Mouse (Mus musculus) limb, embryonic 13.5 days (tissue): ENCODE measurements around the gene Rbfox3. TPM values are rescaled to one million over a fixed set of nuclear protein-coding genes. Genes with fewer than 3 reads are reported as not detected.

Source experiments
- ATAC-seq: fragments of 200-750 bp; cut with Nextera tagmentation; 2 replicates; pipeline ENCODE4 v1.8.0; 2017; ENCODE audit warnings: low read depth, moderate number of reproducible peaks, moderate TSS enrichment; ENCODE audit not compliant: low FRiP score
- H3K27ac ChIP-seq: fragments of 300-500 bp; sonication (generic); 2 replicates; pipeline ENCODE4 v1.5.1; 2015; ENCODE audit warnings: inconsistent platforms, mild to moderate bottlenecking, moderate library complexity
- H3K27me3 ChIP-seq: fragments of 300-500 bp; sonication (generic); 2 replicates; pipeline ENCODE4 v1.6.1; 2015; ENCODE audit warnings: mild to moderate bottlenecking, inconsistent platforms
- H3K36me3 ChIP-seq: fragments of 300-500 bp; sonication (generic); 2 replicates; pipeline ENCODE4 v1.6.1; 2015; ENCODE audit warnings: inconsistent platforms, mild to moderate bottlenecking, moderate library complexity
- H3K4me1 ChIP-seq: fragments of 300-500 bp; sonication (generic); 2 replicates; pipeline ENCODE4 v1.6.1; 2015; ENCODE audit warnings: inconsistent platforms
- H3K4me2 ChIP-seq: fragments of 300-500 bp; sonication (generic); replicated peaks from 2 replicates; pipeline ENCODE4 v1.6.1; 2015; ENCODE audit warnings: inconsistent platforms, mild to moderate bottlenecking, moderate library complexity
- H3K4me3 ChIP-seq: fragments of 300-500 bp; sonication (generic); 2 replicates; pipeline ENCODE4 v1.5.1; 2015; ENCODE audit warnings: moderate library complexity, mild to moderate bottlenecking, inconsistent platforms
- H3K9ac ChIP-seq: fragments of 300-500 bp; sonication (generic); 2 replicates; pipeline ENCODE4 v1.6.1; 2015; ENCODE audit warnings: mild to moderate bottlenecking, inconsistent platforms
- H3K9me3 ChIP-seq: fragments of 300-500 bp; sonication (generic); 2 replicates; pipeline ENCODE4 v1.6.1; 2016; ENCODE audit warnings: inconsistent platforms
- WGBS: fragments of 180-500 bp; shearing (Covaris S2); methylation state at CpG from one replicate; pipeline ENCODE4 v1.1.7; 2015; 5-methylcytosine and 5-hydroxymethylcytosine counted together
- polyA plus RNA-seq: library from polyadenylated mRNA; unstranded; fragments of >200 nt; fragmentation: Nextera tagmentation; extraction: Ambion mirVana; gene quantifications from 2 replicates; pipeline ENCODE4 v1.2.1, GENCODE M21; 2015

Gene Rbfox3
- polyA plus RNA-seq, 1 experiment from 2014 or later: 0.93 TPM

DNA sequence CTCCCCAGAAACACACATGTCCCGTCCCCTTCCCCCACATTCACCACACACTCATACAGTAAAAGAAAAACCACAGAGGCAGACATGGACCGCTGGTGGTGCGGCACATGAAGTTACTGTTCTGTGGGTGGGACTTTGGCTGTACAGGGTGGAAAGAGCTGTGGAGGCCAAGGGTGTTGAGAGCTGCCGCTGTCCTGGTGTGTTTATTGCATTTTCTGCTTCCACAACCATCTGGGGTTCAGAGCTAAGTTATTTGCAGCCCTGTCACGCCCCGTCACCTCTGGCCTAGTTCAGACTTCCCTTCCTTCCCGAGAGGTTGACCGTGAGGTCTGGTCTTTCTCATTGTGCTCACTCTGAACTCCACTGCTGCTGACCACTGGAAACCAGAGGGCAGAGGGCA lies 452.3 kb downstream of the Rbfox3 start:
- 12% methylated on average over 8 of the region's 8 CpGs for WGBS
- Histone ChIP-seq H3K27ac (no peak overlapping the region), H3K4me3 (no peak overlapping the region), H3K9me3 (0 out of 2 replicates have a peak, but pooled peaks cover 3% of the 10 kb centered on the region), H3K36me3 (no peaks in the 10 kb centered on the region), H3K4me1 (peaks cover 7% of the 10 kb centered on the region), H3K27me3 (no peaks in the 10 kb centered on the region), H3K9ac (no peak overlapping the region), H3K4me2 (no peak overlapping the region; the same call in 1 of the 2 replicates)
- ATAC-seq: peak; percentile 36; the same call in 1 of the 2 replicates

DNA sequence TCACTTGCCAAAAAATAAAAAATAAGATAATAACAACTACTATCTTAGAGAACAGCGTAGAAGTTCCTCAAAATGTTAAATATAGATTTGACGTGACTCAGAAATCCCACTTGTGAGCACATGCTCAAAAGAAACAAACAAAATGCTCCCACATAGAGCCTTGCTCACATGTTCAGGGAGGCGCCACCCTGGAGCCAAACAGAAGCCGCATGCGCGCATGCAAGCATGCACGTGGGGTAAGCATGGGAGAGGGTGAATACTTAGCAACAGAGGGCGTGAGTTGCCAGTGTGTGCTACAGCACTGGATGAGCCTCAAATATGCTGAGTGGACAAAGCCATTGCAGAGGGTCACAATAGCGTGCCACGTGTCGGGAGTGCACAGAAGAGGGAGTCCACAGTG lies 454.5 kb downstream of the Rbfox3 start:
- 83% methylated on average over 11 of the region's 11 CpGs for WGBS
- no peak overlapping the region for H3K4me3 ChIP-seq
- H3K9me3 ChIP-seq: 0 out of 2 replicates have a peak, but pooled peaks cover 3% of the 10 kb centered on the region
- ATAC-seq: no peak
- no peaks in the 10 kb centered on the region for H3K36me3 ChIP-seq
- H3K9ac ChIP-seq: no peak overlapping the region
- H3K4me1 ChIP-seq: peaks cover 7% of the 10 kb centered on the region
- no peak overlapping the region for H3K4me2 ChIP-seq
- H3K27ac ChIP-seq: no peak overlapping the region
- no peaks in the 10 kb centered on the region for H3K27me3 ChIP-seq

DNA sequence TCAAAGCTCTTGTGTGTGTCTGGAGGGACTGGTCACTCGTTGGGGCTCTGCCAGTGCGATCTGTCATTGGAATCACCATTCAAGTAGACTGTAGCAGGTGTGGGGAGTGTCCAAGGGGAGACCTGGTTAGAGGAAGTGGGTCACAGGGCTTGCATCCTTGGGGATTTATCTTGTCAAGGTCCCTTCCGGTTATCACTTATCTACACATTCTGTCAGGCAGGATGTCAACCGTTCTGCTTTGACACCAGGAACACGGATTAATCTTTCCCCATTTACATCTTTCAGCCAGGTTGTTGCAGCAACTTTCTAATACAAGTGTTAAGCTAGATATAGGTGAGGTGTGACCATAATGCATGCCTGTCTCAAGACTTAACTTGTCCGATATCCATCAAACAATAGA lies 455.6 kb downstream of the Rbfox3 start:
- 0 out of 2 replicates have a peak, but pooled peaks cover 3% of the 10 kb centered on the region for H3K9me3 ChIP-seq
- WGBS: 80% methylated on average over 6 of the region's 6 CpGs
- H3K4me2 ChIP-seq: no peak overlapping the region
- no peak for ATAC-seq
- H3K4me3 ChIP-seq: no peak overlapping the region
- H3K36me3 ChIP-seq: 0 out of 2 replicates have a peak, but pooled peaks cover 4% of the 10 kb centered on the region
- H3K4me1 ChIP-seq: peaks cover 7% of the 10 kb centered on the region
- no peak overlapping the region for H3K9ac ChIP-seq
- no peak overlapping the region for H3K27ac ChIP-seq
- no peaks in the 10 kb centered on the region for H3K27me3 ChIP-seq

DNA sequence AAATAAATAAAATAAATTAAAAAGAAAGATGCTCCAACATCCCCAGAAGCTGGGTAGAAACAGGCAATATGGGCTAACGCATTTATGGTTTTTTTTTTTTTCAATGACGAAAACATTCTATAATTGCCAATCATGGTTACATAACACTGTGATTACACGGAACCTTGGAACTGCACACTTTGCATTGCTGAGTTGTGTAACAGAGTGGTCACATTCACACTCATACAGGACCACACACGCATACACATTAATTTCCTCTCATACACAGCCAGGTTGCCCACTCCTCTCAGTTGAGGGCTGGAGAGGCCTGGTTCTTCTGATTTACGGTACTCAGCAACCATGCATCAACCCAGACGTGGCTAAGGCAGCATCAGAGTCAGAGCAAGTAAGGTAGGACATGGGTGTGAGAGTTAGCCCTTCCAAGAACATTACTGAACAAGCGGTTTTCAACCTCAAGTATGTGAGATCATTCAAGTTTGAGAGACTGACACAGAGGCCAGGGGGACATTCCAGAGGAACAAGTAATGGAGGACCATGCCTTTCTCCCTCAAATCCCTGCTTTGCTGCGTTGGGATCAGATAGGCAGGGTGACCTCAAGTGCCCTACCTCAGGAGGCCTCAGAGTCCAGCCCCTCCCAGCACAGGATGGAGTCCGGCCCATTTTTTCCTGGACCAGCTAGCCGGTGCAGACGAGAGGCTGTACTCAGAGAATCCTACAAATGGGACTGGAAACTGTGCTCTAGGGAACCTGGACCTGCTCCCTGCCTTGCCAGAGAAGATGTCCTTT lies 457.3 kb downstream of the Rbfox3 start:
- WGBS: 70% methylated on average over 11 of the region's 11 CpGs
- H3K4me1 ChIP-seq: peaks cover 4% of the 10 kb centered on the region
- H3K4me2 ChIP-seq: no peak overlapping the region
- no peaks in the 10 kb centered on the region for H3K27me3 ChIP-seq
- no peak overlapping the region for H3K27ac ChIP-seq
- no peak overlapping the region for H3K4me3 ChIP-seq
- no peak for ATAC-seq
- 0 out of 2 replicates have a peak overlapping the region, but pooled peaks have one; percentile 31 for H3K9ac ChIP-seq
- H3K36me3 ChIP-seq: 0 out of 2 replicates have a peak, but pooled peaks cover 4% of the 10 kb centered on the region
- H3K9me3 ChIP-seq: no peaks in the 10 kb centered on the region

DNA sequence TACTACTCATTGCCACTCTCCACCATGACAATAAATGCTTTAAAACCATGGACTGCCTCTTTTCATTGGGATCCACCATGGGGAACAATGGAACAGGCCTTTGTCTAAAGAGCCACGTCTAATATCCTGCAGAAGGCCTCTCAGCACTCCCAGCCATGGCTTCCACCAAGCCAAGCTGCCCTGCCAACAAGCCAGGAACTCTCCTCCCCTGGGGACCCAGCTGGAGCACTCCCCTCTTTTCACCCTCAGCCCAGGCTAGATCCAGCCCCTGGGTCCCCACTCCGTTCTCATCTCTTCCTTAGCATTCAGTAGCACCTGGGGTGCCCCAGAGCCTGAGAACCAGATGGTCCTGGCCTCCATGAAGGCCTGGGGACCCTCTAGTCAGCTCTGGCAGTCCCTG lies 458.4 kb downstream of the Rbfox3 start:
- H3K27me3 ChIP-seq: no peaks in the 10 kb centered on the region
- H3K9ac ChIP-seq: no peak overlapping the region
- H3K36me3 ChIP-seq: 0 out of 2 replicates have a peak, but pooled peaks cover 4% of the 10 kb centered on the region
- H3K4me3 ChIP-seq: no peak overlapping the region
- H3K9me3 ChIP-seq: no peaks in the 10 kb centered on the region
- ATAC-seq: no peak
- no peaks in the 10 kb centered on the region for H3K4me1 ChIP-seq
- 78% methylated on average over 2 of the region's 2 CpGs for WGBS
- no peak overlapping the region for H3K4me2 ChIP-seq
- no peak overlapping the region for H3K27ac ChIP-seq

DNA sequence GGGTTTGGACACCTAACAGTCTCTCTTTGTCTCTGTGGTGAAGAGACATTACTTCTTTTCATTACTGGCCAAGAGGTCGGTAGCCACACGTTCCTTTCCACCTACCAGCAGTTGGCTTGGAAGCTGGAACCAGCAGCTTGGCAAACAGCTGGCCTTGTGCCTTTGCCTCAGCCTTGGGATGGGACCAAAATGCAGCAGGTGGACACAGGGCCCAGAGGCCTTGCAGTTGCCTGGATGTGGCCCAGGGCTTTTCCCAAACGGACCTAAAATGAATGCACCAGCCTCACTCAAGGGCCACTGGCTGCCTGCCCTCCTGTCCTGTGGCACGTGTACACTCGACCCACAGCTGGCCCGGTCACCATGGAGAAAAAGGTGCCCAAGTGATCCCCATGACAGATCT lies 460.2 kb downstream of the Rbfox3 start:
- H3K4me2 ChIP-seq: no peak overlapping the region
- 0 out of 2 replicates have a peak, but pooled peaks cover 4% of the 10 kb centered on the region for H3K36me3 ChIP-seq
- no peak overlapping the region for H3K4me3 ChIP-seq
- H3K27me3 ChIP-seq: no peaks in the 10 kb centered on the region
- no peak overlapping the region for H3K9ac ChIP-seq
- H3K4me1 ChIP-seq: peaks cover 14% of the 10 kb centered on the region; the same call in 1 of the 2 replicates
- H3K27ac ChIP-seq: no peak overlapping the region
- 84% methylated on average over 6 of the region's 6 CpGs for WGBS
- H3K9me3 ChIP-seq: no peaks in the 10 kb centered on the region
- no peak for ATAC-seq

DNA sequence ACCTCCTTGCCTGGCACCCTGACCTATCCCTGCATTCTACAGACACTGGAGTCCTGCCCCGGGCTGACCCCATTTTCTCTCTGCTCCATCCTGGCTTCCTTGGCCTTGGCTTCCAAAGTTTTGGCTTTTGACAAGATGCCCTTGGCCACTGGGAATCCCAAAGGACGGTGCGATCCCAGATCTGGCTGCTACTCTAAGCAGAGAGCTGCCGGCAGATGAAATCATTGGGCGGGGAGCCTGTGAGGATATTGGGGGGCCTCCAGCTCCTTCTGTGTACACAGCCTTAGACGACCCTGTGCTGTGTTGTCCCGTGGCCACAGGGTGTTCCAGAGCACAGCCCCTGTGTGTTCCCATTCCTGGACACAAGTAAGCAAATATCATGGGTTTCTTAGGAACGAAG lies 463.0 kb downstream of the Rbfox3 start:
- H3K27ac ChIP-seq: no peak overlapping the region
- WGBS: 87% methylated on average over 8 of the region's 8 CpGs
- H3K9ac ChIP-seq: no peak overlapping the region
- ATAC-seq: no peak
- no peak overlapping the region for H3K4me3 ChIP-seq
- 0 out of 2 replicates have a peak, but pooled peaks cover 4% of the 10 kb centered on the region for H3K27me3 ChIP-seq
- H3K9me3 ChIP-seq: no peaks in the 10 kb centered on the region
- H3K4me1 ChIP-seq: peaks cover 16% of the 10 kb centered on the region; the same call in 1 of the 2 replicates
- no peak overlapping the region for H3K4me2 ChIP-seq
- 0 out of 2 replicates have a peak, but pooled peaks cover 4% of the 10 kb centered on the region for H3K36me3 ChIP-seq

DNA sequence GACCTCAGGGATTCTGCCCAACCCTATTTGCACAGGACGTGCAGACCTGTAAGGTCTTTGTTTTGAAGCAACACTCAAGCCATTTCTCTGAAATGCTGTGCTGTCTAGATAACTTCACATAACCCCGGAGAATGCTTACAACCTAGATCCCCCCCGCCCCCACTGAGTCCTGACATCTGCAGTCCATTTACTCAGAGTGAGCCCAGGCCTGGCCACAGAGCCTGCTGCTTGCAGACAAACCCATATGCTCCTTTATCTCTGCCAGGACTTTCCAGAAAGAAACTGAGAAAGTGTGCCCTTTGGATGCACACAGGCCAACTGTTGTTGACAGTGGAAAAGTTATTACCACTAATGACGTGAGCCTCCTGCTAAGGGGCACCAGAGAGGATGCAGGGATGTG lies 464.1 kb downstream of the Rbfox3 start:
- H3K27me3 ChIP-seq: 0 out of 2 replicates have a peak, but pooled peaks cover 4% of the 10 kb centered on the region
- WGBS: 30% methylated on average over 4 of the region's 4 CpGs
- H3K36me3 ChIP-seq: 0 out of 2 replicates have a peak, but pooled peaks cover 4% of the 10 kb centered on the region
- ATAC-seq: no peak
- H3K9me3 ChIP-seq: no peaks in the 10 kb centered on the region
- H3K4me1 ChIP-seq: peaks cover 16% of the 10 kb centered on the region; the same call in 1 of the 2 replicates
- no peak overlapping the region for H3K4me3 ChIP-seq
- no peak overlapping the region for H3K27ac ChIP-seq
- H3K4me2 ChIP-seq: no peak overlapping the region
- H3K9ac ChIP-seq: no peak overlapping the region

DNA sequence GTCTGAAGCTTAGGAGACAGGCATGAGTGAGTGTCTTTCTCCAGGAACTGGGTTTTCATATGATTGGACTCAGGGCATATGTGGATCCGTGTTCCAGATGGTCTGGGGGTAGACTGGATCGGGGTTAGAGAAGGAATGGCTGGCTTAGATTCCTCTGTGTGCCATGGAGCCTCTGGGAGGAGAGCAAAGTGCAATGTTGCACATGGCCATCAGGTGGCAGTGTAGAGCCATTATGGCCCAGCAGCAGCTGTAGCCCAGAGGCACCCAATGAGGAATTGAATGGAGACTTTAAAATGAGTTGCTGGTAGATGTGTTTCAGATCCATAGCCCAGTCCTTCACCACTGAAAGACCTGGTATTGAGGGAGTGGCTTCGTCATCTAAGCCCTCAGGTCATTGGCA lies 465.6 kb downstream of the Rbfox3 start:
- H3K4me1 ChIP-seq: peaks cover 16% of the 10 kb centered on the region; the same call in 1 of the 2 replicates
- 15% methylated on average over 3 of the region's 3 CpGs for WGBS
- H3K4me3 ChIP-seq: no peak overlapping the region
- H3K9me3 ChIP-seq: no peaks in the 10 kb centered on the region
- no peak overlapping the region for H3K27ac ChIP-seq
- H3K36me3 ChIP-seq: no peaks in the 10 kb centered on the region
- no peak overlapping the region for H3K4me2 ChIP-seq
- peak; percentile 54; the same call in 1 of the 2 replicates for ATAC-seq
- 0 out of 2 replicates have a peak, but pooled peaks cover 4% of the 10 kb centered on the region for H3K27me3 ChIP-seq
- no peak overlapping the region for H3K9ac ChIP-seq

DNA sequence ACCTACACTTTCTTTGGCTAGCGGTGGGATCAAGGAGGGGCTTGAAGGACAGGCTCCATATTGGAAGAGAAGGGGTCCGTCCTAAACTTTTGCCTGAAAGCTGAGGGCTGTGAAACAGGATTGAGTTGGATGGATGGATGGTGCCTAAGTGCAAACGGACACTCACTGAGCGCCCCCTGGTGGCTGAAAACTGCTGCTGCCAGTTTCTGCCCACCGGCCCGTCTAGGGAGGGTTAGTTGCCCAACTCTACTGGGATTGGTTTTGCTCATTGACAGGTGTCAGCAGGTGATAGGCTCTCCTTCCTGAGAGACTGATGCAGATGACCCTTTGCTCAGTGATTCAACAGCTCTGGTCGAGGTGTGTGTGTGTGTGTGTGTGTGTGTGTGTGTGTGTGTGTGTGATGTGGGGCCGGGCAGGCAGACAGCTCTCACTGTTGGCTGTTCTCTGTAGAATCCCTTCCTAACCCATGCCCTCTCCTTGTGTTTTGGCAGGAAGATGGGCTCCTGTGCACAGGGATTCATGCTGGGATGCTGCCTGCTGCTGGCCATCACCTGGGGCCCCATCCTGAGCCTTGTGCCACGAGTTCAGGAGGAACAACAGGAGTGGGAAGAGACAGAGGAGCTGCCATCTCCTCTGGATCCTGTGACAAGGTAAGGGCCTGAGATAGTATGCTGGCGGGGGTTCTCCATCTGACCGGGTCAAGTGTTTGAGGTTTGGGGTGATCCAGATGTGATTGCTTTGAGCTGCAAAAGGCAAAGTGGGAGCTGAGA lies 468.0 kb downstream of the Rbfox3 start:
- Histone ChIP-seq H3K4me2 (no peak overlapping the region), H3K36me3 (no peaks in the 10 kb centered on the region), H3K27ac (no peak overlapping the region), H3K4me3 (no peak overlapping the region), H3K27me3 (0 out of 2 replicates have a peak, but pooled peaks cover 4% of the 10 kb centered on the region), H3K4me1 (peaks cover 27% of the 10 kb centered on the region), H3K9ac (no peak overlapping the region), H3K9me3 (no peaks in the 10 kb centered on the region)
- ATAC-seq: no peak
- 30% methylated on average over 11 of the region's 11 CpGs for WGBS

DNA sequence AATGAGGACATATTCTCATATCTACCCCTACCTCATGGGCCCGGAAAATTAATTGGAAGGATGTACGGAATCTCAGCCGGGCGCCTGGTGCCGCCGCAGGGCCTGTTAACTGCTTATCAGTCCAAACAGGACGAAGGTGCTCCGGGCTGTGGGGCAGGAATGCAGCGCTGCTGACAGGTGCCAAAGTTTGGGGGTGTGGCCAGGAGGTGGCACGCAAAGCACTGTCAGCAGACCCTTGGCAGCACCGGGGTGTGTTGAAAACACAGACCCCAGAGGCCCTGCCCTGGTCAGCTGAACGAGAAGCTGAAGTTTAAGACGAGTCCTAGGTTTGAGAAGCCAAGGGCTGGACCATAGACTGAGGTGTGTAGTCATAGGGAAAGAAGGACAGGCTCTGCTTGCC lies 468.7 kb downstream of the Rbfox3 start:
- H3K4me1 ChIP-seq: peaks cover 33% of the 10 kb centered on the region
- 0 out of 2 replicates have a peak, but pooled peaks cover 4% of the 10 kb centered on the region for H3K27me3 ChIP-seq
- H3K4me2 ChIP-seq: no peak overlapping the region
- no peaks in the 10 kb centered on the region for H3K9me3 ChIP-seq
- no peak overlapping the region for H3K9ac ChIP-seq
- 75% methylated on average over 13 of the region's 13 CpGs for WGBS
- H3K27ac ChIP-seq: no peak overlapping the region
- no peak for ATAC-seq
- H3K4me3 ChIP-seq: no peak overlapping the region
- H3K36me3 ChIP-seq: no peaks in the 10 kb centered on the region
